Mouse (Mus musculus) inflammation-experienced regulatory T-cells, adult 16 weeks (primary cell): ENCODE measurements around the gene Tas2r124. TPM values are rescaled to one million over a fixed set of nuclear protein-coding genes. Genes with fewer than 3 reads are reported as not detected.

Experiments
- polyA plus RNA-seq: library from polyadenylated mRNA; unstranded; fragments of 100-300 nt; shearing (Covaris generic); gene quantifications from one replicate; pipeline ENCODE4 v1.2.1, GENCODE M21; 2017

Tas2r124 gene
- polyA plus RNA-seq: not detected

DNA sequence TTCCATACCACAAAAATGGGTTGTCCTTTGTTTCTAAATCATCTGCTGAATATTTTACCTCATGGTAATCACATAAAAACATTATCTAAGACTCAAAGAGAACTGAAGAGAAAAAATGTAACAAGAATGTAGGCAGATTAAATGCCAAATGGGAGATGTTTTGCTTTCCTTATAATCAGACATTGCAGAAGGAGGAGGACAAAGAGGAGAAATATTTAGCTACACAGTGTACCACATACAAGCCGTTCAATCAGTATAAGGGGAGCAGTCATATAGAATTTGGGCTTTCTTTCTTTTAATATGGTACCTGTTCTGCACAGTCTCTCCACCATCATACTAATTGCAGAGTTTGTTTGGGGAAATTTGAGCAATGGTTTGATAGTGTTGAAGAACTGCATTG, at the start of gene Tas2r124:
Gene Tas2r124, plus strand, starts transcription at position 301 of the 400 bp plus-strand sequence.

DNA sequence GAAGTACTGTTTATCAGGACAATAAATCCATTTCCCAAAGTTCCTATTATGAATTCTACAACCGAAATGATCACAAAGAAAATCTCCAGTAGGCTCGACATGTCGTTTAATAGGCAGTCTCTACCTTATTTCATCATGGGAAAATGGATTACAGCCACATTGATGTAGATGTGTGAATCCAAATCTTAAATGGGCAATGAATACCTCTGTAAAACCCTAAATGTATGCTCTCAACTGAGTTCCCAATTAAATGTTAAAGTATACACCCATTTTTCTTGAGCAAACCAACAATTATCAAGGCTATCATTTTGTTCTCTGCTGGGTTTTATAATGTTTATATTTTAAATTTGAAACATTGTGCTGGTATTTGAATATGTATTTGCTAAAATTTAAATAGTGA, 42.7 kb upstream of the Tas2r124 start, which contains the start of gene Tas2r122:
Gene Tas2r122, minus strand, starts transcription at position 101 of the 400 bp plus-strand sequence.

DNA sequence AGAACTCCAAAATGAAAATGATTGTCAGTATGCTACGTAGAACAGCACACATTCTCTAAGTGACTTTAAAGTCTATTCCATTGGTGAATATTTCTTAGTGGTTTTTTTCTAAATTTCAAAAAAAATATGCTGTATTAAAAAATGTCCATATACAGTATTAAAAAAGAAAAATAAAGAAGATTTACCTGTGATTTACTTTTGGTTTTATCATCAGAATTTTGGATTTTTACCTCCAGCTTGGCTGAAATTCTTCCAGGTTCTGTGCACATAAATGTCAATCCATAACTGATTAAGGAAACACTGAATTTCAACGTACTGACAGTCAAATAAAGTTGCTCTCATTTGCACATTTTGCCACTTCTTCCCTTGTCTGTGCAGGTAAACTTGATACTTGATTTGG, 16.6 kb upstream of the Tas2r124 start, which contains the start of gene Tas2r115:
Gene Tas2r115, minus strand, starts transcription at position 101 of the 400 bp plus-strand sequence.

GRCm38 (mm10) chr6:132761831-132762230, 7.3 kb downstream of the Tas2r124 start, which contains the start of gene Tas2r102:
Tas2r102 (plus strand) TSS chr6:132762131.

GRCm38 (mm10) chr6:132778062-132778461, 23.5 kb downstream of the Tas2r124 start, which contains the start of gene Tas2r136:
Tas2r136 (minus strand) TSS chr6:132778162.

DNA sequence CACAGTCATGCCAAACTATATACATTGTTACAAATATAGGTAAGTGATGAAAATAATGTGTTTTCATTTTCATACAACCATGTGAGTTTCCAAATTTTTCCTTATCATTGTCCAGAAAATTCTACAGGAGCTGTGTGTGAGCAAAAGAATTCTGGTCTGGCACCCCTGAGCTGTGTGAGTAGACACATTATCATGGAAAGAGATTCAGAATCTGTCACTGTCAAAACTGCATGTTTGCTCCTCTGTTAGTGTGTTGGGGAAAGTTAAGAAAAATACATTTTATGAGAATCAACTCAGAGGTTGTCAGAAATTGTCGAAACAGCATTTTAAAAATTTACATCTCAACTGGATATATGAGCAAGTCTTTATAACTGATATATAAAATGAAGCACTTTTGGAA, 48.0 kb downstream of the Tas2r124 start, which contains the start of gene Tas2r117:
Gene Tas2r117, plus strand, starts transcription at position 301 of the 400 bp plus-strand sequence.

Other genes starting within 250 kb of the Tas2r124 start
- gene Prh1, start 184.9 kb upstream of the Tas2r124 start, polyA plus RNA-seq: not detected
- not detected for gene Prp2, start 158.8 kb upstream of the Tas2r124 start, polyA plus RNA-seq
- gene A630073D07Rik, start 103.2 kb upstream of the Tas2r124 start, polyA plus RNA-seq: not detected
- not detected for gene Tas2r120, start 97.8 kb upstream of the Tas2r124 start, polyA plus RNA-seq
- gene Tas2r121, start 53.7 kb upstream of the Tas2r124 start, polyA plus RNA-seq: not detected
- not detected for gene Tas2r122, start 42.8 kb upstream of the Tas2r124 start, polyA plus RNA-seq
- not detected for gene Tas2r115, start 16.7 kb upstream of the Tas2r124 start, polyA plus RNA-seq
- gene Tas2r102, start 7.4 kb downstream of the Tas2r124 start, polyA plus RNA-seq: not detected
- gene Tas2r136, start 23.4 kb downstream of the Tas2r124 start, polyA plus RNA-seq: not detected
- gene Tas2r117, start 48.1 kb downstream of the Tas2r124 start, polyA plus RNA-seq: not detected
- gene Tas2r123, start 92.4 kb downstream of the Tas2r124 start, polyA plus RNA-seq: not detected
- gene Tas2r116, start 100.7 kb downstream of the Tas2r124 start, polyA plus RNA-seq: not detected
- not detected for gene Tas2r110, start 113.3 kb downstream of the Tas2r124 start, polyA plus RNA-seq
- not detected for gene Tas2r113, start 138.3 kb downstream of the Tas2r124 start, polyA plus RNA-seq
- gene Tas2r125, start 154.9 kb downstream of the Tas2r124 start, polyA plus RNA-seq: not detected
- not detected for gene Tas2r129, start 196.4 kb downstream of the Tas2r124 start, polyA plus RNA-seq
- gene Tas2r131, start 203.2 kb downstream of the Tas2r124 start, polyA plus RNA-seq: not detected
- gene Tas2r109, start 226.2 kb downstream of the Tas2r124 start, polyA plus RNA-seq: not detected